Mouse (Mus musculus): Measurements from ENCODE around the gene Nkrf.
A peak's percentile ranks its signal among the peaks of the same experiment; 100 is the strongest.

The Nkrf gene

DNA sequence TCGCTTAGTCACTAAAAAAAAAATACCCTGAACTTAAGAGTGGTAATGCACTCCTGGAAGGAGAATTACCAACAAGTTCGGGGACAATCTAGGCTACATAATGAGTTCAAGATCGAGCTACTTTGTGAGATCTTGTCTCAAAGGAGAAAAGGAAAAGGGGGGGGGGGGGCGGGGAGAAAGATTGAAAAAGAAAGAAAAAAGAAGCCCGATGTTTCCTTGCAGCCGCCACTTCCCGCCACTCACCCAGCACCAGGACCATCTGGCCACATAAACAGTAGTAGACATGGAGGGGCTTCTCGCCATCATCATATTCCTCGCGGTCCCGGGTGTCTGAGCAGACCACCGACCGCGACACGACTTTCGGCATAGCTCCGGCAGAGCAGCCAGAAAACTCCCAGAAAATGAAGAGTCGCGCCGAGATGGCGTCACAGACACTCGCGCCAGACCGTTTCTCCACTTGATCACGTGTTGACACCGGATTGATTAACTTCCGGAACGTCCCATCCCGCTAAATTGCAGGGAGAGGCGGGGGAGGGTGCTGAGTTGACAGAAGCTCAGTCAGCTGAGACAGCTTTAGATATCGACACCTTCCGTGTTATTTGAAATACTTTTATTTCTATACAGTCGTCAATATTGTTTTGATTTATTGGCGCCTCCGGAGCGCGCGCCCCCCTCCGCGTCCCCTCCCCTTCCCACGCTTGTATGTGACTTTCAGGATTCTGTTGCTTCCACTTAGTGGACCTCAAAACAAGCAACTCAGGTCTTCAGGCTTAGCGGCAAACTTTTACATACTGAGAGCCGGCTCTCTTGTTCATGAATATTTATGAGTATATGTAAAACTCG is 38.7 kb downstream of the Nkrf start:
- DNase-seq (ENCODE audit: low spot score in 2 of 2): peak; percentile 66 to 70

DNA sequence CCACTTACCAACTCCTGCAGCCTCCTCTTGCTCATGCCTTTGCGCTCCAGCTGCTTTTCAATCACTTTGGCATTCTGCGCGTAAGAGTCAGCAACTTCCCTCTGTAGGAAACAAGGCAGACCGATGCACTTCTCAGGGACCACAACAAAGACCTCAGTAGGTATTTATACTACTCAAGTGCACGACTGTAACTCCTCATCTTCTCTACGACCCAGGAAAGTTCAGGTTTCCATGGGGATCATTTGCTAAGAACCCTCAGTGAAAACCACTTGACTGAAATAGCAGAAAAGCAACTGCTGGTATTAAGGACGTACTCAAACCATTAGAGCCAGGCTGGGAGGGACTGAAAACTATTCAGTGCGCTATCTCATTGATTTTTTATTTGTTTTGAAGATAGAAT is 50.1 kb downstream of the Nkrf start:
- DNase-seq (ENCODE audit: low spot score in 2 of 2): no peak

DNA sequence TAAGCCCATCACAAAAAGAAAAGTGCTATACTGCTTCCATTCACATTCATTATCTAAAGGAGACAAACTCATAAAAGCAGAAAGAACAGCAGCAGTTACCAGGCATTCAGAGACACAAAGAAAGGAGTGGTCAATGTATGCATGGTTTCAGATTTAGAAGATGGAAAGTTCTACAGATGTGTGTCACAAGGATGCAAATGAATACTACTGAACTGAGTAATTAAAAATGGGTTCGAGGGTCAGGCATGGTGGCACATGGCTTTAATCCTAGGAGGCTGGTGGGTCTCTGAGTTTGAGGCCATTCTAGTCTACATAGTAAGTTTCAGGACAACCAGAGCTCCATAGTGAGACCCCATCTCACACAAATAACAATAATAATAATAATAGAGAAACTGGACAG is 55.5 kb downstream of the Nkrf start:
- no peak for DNase-seq (ENCODE audit: low spot score in 2 of 2)

DNA sequence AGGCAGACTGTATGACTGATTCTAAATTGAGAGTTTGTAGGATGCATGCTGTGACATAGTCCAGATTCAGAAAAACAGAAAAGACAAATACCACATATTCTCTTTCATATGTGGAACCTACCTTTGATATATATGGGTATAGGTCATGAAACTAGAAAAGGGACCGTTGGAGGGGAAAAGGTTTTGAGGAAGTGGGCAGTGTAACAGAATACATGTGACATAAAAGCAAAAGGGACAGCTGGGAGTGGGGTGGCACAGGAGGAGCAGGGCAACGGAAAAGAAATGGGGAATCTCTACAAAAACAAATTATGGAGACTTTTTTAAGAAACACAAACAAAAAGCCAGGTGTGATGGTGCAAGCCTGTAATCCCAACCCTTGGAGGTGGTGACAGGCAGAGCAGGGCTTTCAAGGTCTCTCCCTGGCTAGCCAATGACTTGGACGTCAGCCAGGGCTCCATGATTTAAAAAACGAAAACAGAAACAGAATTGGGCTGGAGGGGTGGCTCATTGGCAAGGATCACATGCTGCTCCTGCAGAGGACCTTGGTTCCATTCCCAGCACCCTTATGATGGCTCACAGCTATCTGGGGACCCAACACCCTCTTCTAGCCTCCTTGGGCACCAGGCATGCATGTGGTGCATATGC is 59.2 kb downstream of the Nkrf start:
- no peak for DNase-seq (ENCODE audit: low spot score in 2 of 2)

DNA sequence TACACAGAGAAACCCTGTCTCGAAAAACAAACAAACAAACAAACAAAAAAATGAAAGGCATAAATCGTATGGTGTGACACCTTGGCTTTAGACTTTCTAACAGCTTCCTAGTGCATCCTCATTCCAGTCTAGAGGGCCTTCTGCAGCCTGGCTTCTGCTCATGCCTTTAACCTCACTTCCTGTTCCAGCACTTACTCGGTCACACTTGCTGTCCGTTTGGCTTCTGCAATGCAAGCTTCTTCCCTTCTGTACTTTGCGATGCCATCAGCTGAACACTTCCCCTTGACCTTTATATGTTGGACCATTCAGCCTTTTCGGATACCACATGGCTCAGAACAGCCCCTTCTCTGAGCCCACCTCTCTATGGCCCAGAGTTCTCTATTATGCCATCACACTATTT is 61.0 kb downstream of the Nkrf start:
- no peak for DNase-seq (ENCODE audit: low spot score in 2 of 2)

DNA sequence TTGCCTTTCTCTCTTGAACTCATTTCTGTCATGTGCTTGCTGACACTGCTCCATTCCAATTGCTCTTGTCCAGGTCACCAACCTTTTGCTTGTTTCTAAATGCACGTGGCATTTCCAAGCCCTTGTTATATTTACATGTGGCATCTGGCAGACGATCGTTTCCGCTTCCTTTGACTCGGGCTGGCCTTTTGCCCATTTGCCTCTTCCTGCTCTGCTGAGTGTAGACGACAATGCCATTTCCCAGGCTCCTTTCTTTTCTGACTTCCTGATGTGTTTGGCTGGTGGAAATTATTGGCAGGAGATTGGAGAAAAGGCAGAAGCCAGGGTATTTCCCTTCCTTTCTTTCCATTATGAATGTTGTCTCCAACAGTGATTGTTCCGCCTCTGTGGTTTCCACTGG is 63.3 kb downstream of the Nkrf start:
- no peak for DNase-seq (ENCODE audit: low spot score in 2 of 2)

All from frontal cortex, postnatal 25 days (tissue).